Mouse (Mus musculus): Measurements from ENCODE around the gene Imp3.
A peak's percentile ranks its signal among the peaks of the same experiment; 100 is the strongest.
"Not testable (repeated sequence)": the region's sequence is repeated elsewhere in the genome, so short reads cannot be mapped to it uniquely, and the experiment has no call there.

The Imp3 gene

GRCm38 (mm10) chr9:56937223-56938160, at the start of gene Imp3:
Gene Imp3 (plus strand): TSS chr9:56937475.
- peak; percentile 88 to 90 for DNase-seq (ENCODE audit: low spot score in 2 of 2)

- DNase-seq (ENCODE audit: low spot score in 2 of 2), result no peak
Observed at GRCm38 (mm10) chr9:56887581-56887980, 49.7 kb upstream of the Imp3 start.

GRCm38 (mm10) chr9:56889817-56890216, 47.5 kb upstream of the Imp3 start:
- DNase-seq (ENCODE audit: low spot score in 2 of 2), result peak; percentile 27 to 84

GRCm38 (mm10) chr9:56890522-56891250, 46.6 kb upstream of the Imp3 start:
- no peak for DNase-seq (ENCODE audit: low spot score in 2 of 2)

- DNase-seq (ENCODE audit: low spot score in 2 of 2), result peak; percentile 27 to 60
Observed at GRCm38 (mm10) chr9:56891517-56892011, 45.7 kb upstream of the Imp3 start.

- DNase-seq (ENCODE audit: low spot score in 2 of 2), result no peak
Observed at GRCm38 (mm10) chr9:56892111-56892510, 45.2 kb upstream of the Imp3 start.

GRCm38 (mm10) chr9:56893313-56893712, 44.0 kb upstream of the Imp3 start:
- no peak for DNase-seq (ENCODE audit: low spot score in 2 of 2)

GRCm38 (mm10) chr9:56894006-56894405, 43.3 kb upstream of the Imp3 start:
- peak in 1 of 2 experiments; percentile 33 for DNase-seq (ENCODE audit: low spot score in 2 of 2)

GRCm38 (mm10) chr9:56896779-56897178, 40.5 kb upstream of the Imp3 start:
- no peak for DNase-seq (ENCODE audit: low spot score in 2 of 2)

GRCm38 (mm10) chr9:56899409-56899808, 37.9 kb upstream of the Imp3 start:
- no peak for DNase-seq (ENCODE audit: low spot score in 2 of 2)

GRCm38 (mm10) chr9:56900060-56900459, 37.2 kb upstream of the Imp3 start:
- no peak for DNase-seq (ENCODE audit: low spot score in 2 of 2)

GRCm38 (mm10) chr9:56900571-56900970, 36.7 kb upstream of the Imp3 start:
- DNase-seq (ENCODE audit: low spot score in 2 of 2), result no peak

GRCm38 (mm10) chr9:56901187-56901586, 36.1 kb upstream of the Imp3 start:
- DNase-seq (ENCODE audit: low spot score in 2 of 2), result no peak

- DNase-seq (ENCODE audit: low spot score in 2 of 2), result no peak
Observed at GRCm38 (mm10) chr9:56903662-56904061, 33.6 kb upstream of the Imp3 start.

GRCm38 (mm10) chr9:56907549-56907948, 29.7 kb upstream of the Imp3 start:
- no peak for DNase-seq (ENCODE audit: low spot score in 2 of 2)

GRCm38 (mm10) chr9:56909991-56910390, 27.3 kb upstream of the Imp3 start:
- not testable (repeated sequence) for DNase-seq (ENCODE audit: low spot score in 2 of 2)

- no peak for DNase-seq (ENCODE audit: low spot score in 2 of 2)
Observed at GRCm38 (mm10) chr9:56911017-56911416, 26.3 kb upstream of the Imp3 start.

- DNase-seq (ENCODE audit: low spot score in 2 of 2), result no peak
Observed at GRCm38 (mm10) chr9:56913991-56914390, 23.3 kb upstream of the Imp3 start.

GRCm38 (mm10) chr9:56915116-56915515, 22.2 kb upstream of the Imp3 start:
- no peak for DNase-seq (ENCODE audit: low spot score in 2 of 2)

- DNase-seq (ENCODE audit: low spot score in 2 of 2), result no peak
Observed at GRCm38 (mm10) chr9:56915695-56916410, 21.4 kb upstream of the Imp3 start.

- DNase-seq (ENCODE audit: low spot score in 2 of 2), result no peak
Observed at GRCm38 (mm10) chr9:56917131-56917530, 20.1 kb upstream of the Imp3 start.

GRCm38 (mm10) chr9:56918466-56918865, 18.8 kb upstream of the Imp3 start:
- DNase-seq (ENCODE audit: low spot score in 2 of 2), result no peak
